Mouse (Mus musculus) small intestine, adult 2 months (tissue): Measurements from ENCODE around the gene Atp9a. TPM values are rescaled to one million over a fixed set of nuclear protein-coding genes. Genes with fewer than 3 reads are reported as not detected.

Experiments used
- H3K27ac ChIP-seq: fragments of 200-500 bp; 2 replicates; pipeline ENCODE4 v1.5.1; 2012; ENCODE audit warnings: low read depth, low read length, control low read depth, inconsistent platforms; ENCODE audit not compliant: insufficient read depth
- H3K27me3 ChIP-seq: fragments of 200-500 bp; 2 replicates; pipeline ENCODE4 v1.6.1; 2012; ENCODE audit warnings: mild to moderate bottlenecking, moderate library complexity, low read length, inconsistent platforms; ENCODE audit not compliant: control insufficient read depth, insufficient read depth
- H3K36me3 ChIP-seq: fragments of 200-500 bp; 2 replicates; pipeline ENCODE4 v1.6.1; 2012; ENCODE audit warnings: mild to moderate bottlenecking, low read length, control low read depth, inconsistent platforms; ENCODE audit not compliant: control insufficient read depth, insufficient read depth
- H3K4me1 ChIP-seq: fragments of 200-500 bp; 2 replicates; pipeline ENCODE4 v1.6.1; 2012; ENCODE audit warnings: low read length, inconsistent platforms, mixed read lengths; ENCODE audit not compliant: control insufficient read depth, insufficient read depth, insufficient read length
- H3K4me3 ChIP-seq: fragments of 200-500 bp; 2 replicates; pipeline ENCODE4 v1.5.1; 2012; ENCODE audit warnings: low read depth, mild to moderate bottlenecking, control low read depth, inconsistent platforms, low read length, moderate library complexity
- CTCF ChIP-seq: fragments of 200-500 bp; IDR thresholded peaks from 2 replicates; pipeline ENCODE4 v1.5.1; 2012; ENCODE audit warnings: low read depth, mild to moderate bottlenecking, control low read depth, inconsistent platforms, low read length, moderate library complexity, mixed read lengths; ENCODE audit not compliant: insufficient replicate concordance, insufficient read length; ENCODE audit errors: extremely low read depth
- POLR2A ChIP-seq: fragments of 200-500 bp; IDR thresholded peaks from 2 replicates; pipeline ENCODE4 v1.6.1; 2012; ENCODE audit warnings: low read depth, mild to moderate bottlenecking, control low read depth, inconsistent platforms, low read length, moderate library complexity
- WGBS: fragments of 180-500 bp; shearing (Covaris S2); methylation state at CpG from one replicate; pipeline ENCODE4 v1.1.7; 2018; 5-methylcytosine and 5-hydroxymethylcytosine counted together
- polyA plus RNA-seq: library from polyadenylated mRNA; depleted of rRNA; stranded (reverse); fragments of >200 nt; gene quantifications from 2 replicates; pipeline ENCODE4 v1.2.3, GENCODE M21; 2012

Gene Atp9a
- polyA plus RNA-seq, 1 experiment: 196 TPM

DNA sequence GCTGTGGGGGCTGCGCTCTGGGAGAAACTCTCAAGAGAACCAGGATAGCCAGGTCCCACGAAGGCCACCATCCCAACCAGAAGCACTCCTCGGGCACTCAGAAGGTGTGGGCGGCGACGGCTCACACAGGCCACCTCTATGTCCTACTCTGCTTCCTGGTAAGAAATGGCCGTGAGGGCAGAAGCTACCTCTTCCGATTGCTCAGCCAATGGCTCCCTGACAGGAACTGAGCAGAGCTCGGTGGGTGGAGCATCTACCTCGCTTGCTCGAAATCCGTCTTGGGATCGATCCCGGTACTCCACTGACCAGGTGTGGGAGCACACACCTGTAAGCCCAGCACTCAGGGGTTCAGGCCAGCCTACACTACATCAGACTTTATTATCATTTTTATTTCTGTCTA, 72.0 kb downstream of the Atp9a start:
- H3K4me1 ChIP-seq: no peaks in the 10 kb centered on the region

DNA sequence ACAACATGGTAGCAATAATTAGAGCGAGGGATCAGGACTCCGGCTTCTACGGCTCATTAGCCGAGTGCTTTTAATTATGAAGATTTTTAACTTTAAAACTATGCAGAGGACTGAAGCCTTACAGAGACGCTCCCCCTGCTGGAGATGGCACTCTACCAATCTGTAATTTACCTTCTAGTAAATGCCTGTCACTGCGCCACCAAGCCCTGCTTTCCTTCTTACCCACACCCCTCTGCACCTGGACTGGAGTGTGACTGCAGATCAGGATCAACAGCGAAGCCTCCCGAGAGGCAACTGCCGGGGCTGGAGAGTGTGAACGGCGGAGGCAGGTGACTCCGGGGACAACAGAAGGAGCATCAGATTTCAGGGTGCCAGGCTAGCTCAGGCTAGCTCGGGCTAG, 72.4 kb downstream of the Atp9a start:
- Histone ChIP-seq H3K4me3 (no peak overlapping the region), H3K36me3 (peaks cover 42% of the 10 kb centered on the region), H3K27ac (no peak overlapping the region), H3K4me1 (no peaks in the 10 kb centered on the region), H3K27me3 (no peaks in the 10 kb centered on the region)
- WGBS: 77% methylated on average over 13 of the region's 13 CpGs
- no peak for TF ChIP-seq POLR2A
- TF ChIP-seq CTCF: no peak

More for the DNA sequence above, 72.0 kb downstream of the Atp9a start:
- Histone ChIP-seq H3K27me3 (no peaks in the 10 kb centered on the region), H3K4me3 (no peak overlapping the region), H3K27ac (no peak overlapping the region), H3K36me3 (peaks cover 46% of the 10 kb centered on the region)
- 93% methylated on average over 14 of the region's 14 CpGs for WGBS
- TF ChIP-seq POLR2A: no peak
- no peak for TF ChIP-seq CTCF

DNA sequence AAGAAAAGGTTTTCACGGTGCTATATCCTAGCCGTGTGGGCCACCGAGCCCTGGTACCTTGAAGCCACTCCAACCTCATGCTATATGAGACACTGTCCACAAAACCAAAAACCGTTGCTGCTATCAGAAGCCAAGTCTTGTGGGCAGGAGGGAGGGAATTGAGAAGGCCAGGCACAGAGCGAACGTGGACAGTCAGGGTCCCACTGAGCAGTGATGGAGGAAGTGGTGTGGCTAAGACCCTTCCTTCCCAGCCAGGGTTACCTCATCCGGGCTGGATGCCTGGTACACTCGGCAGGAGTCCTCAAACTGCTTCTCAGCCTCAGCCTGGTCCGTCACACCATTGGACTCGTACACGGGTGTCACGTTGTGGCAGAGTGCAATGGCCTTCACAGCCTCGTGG, 74.5 kb downstream of the Atp9a start:
- H3K4me3 ChIP-seq: no peak overlapping the region
- H3K36me3 ChIP-seq: peaks cover 31% of the 10 kb centered on the region
- H3K4me1 ChIP-seq: peaks cover 4% of the 10 kb centered on the region; the same call in 1 of the 2 replicates
- WGBS: 86% methylated on average over 13 of the region's 13 CpGs
- H3K27ac ChIP-seq: no peak overlapping the region
- no peaks in the 10 kb centered on the region for H3K27me3 ChIP-seq
- TF ChIP-seq CTCF (no peak), POLR2A (no peak)

DNA sequence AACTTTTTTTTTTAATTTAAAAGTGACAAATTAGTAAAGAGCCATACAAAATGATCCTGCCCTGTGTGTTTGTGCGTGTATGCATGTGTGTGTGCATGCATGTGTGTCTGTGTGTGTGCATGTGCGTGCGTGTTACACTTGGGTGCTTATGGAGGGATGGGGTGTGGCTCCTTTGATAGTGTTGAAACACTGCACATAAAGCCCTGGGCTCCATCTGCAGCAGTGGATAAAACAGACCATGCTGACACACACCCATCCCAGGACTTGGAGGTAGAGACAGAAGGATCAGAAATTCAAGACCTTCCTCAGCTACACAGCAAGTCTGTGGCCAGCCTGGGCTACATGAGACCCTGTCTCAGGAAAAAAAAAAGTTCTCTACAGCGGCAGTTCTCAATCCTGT, 76.5 kb downstream of the Atp9a start:
- no peaks in the 10 kb centered on the region for H3K27me3 ChIP-seq
- TF ChIP-seq CTCF (no peak), POLR2A (no peak)
- H3K4me3 ChIP-seq: no peak overlapping the region
- WGBS: 93% methylated on average over 4 of the region's 4 CpGs
- peaks cover 4% of the 10 kb centered on the region; the same call in 1 of the 2 replicates for H3K4me1 ChIP-seq
- peaks cover 32% of the 10 kb centered on the region for H3K36me3 ChIP-seq
- H3K27ac ChIP-seq: no peak overlapping the region

DNA sequence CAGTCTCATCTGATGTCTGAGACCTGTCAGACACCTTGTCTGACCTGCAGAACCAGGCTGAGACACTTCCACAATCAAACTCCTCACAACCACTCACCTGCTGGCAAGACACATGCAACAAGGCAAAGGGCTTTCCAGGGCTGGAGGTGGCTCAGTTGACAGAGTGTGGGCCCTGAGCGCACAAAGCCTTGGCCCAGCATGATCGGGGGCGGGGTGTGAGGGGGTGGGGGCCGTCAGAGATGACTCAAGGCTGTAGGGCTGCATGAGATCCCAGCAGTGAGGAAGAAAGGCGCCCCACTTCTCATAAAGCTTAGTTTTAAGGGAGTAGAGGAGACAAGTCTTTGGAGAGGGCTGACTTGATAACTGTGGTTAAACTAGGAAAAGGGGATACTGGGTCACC, 78.5 kb downstream of the Atp9a start:
- Histone ChIP-seq H3K27me3 (no peaks in the 10 kb centered on the region), H3K4me3 (no peak overlapping the region), H3K4me1 (peaks cover 4% of the 10 kb centered on the region; the same call in 1 of the 2 replicates), H3K27ac (no peak overlapping the region), H3K36me3 (peaks cover 31% of the 10 kb centered on the region)
- WGBS: 76% methylated on average over 5 of the region's 5 CpGs
- no peak for TF ChIP-seq CTCF
- TF ChIP-seq POLR2A: no peak

DNA sequence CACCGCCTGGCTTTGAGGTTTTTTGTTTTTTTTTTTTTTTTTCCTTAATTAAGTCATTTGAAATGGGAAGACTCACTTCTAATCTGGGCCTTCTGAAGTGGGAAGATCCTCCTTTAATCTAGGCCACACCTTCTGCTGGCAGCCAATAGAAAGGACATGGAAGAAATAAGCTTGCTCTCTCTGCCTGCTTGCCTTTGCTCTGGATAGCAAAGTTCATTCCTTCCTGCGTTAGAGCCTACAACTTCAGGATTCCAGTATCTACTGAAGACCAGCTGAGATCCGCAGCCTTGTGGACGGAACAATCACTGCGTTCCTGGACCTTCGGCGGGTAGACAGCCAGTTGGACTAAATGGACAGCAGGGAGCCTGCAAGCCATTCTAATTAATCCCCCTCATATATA, 79.0 kb downstream of the Atp9a start:
- TF ChIP-seq CTCF (no peak), POLR2A (no peak)
- 76% methylated on average over 7 of the region's 7 CpGs for WGBS
- no peaks in the 10 kb centered on the region for H3K27me3 ChIP-seq
- H3K4me1 ChIP-seq: peaks cover 4% of the 10 kb centered on the region; the same call in 1 of the 2 replicates
- H3K36me3 ChIP-seq: peaks cover 35% of the 10 kb centered on the region
- no peak overlapping the region for H3K4me3 ChIP-seq
- H3K27ac ChIP-seq: no peak overlapping the region

DNA sequence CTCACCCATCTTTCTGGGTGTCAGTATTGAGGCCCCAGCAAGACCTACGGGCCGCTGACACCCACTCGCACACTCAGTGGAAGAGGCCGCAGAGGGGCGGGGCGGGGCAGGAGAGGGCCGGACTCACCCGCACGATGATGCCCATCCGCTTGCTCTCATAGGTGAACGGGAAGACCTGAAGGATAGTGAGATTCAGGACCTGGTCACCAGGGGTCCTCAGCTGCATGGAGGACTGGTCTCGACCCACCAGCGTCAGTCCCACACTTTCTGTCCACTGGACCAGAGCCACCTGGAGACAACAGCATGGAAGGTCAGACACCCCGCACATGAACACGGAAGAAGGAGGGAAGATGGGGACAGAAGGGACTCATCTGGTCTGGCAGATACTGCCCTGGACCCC, 80.4 kb downstream of the Atp9a start:
- Histone ChIP-seq H3K27me3 (no peaks in the 10 kb centered on the region), H3K4me3 (no peak overlapping the region), H3K27ac (no peak overlapping the region), H3K36me3 (peaks cover 30% of the 10 kb centered on the region), H3K4me1 (peaks cover 4% of the 10 kb centered on the region; the same call in 1 of the 2 replicates)
- 90% methylated on average over 15 of the region's 15 CpGs for WGBS
- TF ChIP-seq POLR2A (no peak), CTCF (no peak)
